Mouse (Mus musculus) retina, embryonic 14.5 days (tissue): Measurements from ENCODE around the gene Tmem164.

ENCODE experiments used
- DNase-seq: peaks from one replicate; pipeline ENCODE4 v3.0.0-alpha.2; 2015; ENCODE audit warnings: low spot score

The Tmem164 gene

DNA sequence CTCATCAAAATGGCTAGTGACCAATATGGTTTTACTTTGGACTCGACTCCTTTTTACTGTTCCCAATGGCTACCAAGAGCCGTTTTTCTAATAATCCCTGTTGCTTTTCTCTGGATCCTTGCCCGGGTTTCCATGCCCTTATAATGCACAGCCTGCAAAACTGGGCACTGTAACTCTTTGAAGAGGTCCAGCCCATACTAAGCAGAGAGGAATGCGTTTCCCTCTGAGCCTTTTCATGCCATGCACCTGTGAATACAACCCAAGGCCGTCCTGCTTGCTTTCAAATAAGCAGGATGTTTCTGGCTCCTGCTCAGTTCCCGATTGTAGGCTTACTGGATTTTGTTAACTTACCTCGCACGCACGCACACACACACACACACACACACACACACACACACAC, 7.3 kb downstream of the Tmem164 start:
- no peak for DNase-seq

DNA sequence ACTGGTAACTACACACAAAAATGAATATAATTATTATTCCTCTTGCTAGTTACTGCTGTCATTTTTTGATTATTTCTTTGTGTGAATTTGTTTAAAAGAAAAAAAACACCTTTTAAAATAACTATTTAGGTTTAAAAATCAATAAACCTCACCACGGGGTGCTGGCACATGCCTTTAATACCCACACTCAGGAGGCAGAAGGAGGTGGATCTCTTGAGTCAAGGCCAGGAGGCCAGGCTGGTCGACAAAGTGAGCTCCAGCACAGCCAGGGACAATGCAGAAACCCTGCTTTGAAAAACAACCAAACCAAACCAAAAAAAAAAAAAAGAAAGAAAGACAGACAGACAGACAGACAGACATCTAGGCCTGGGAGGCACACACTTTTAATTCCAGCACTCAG, 12.1 kb downstream of the Tmem164 start:
- no peak for DNase-seq

DNA sequence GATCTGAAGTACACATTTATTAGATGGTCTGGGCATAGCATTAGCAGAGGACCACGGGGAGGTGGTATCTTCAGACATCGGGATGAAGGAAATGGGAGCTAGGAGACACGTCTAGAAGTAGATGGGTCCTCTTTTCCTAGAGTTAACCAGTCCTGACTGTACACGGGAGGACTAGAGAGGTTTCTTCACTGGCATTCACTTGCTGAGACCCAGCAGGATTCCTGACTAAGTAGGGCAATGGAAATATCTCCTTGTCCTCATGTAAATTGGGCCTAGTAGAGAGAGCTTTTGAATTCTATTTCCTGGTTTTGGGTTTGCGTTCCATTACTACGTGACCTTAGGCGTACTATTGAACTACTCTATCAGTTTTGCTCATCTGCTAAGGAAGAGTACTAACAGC, 13.1 kb downstream of the Tmem164 start:
- no peak for DNase-seq

GRCm38 (mm10) chrX:142694856-142695255, 13.7 kb downstream of the Tmem164 start:
- no peak for DNase-seq

GRCm38 (mm10) chrX:142696789-142697188, 15.6 kb downstream of the Tmem164 start:
- DNase-seq, result no peak

DNA sequence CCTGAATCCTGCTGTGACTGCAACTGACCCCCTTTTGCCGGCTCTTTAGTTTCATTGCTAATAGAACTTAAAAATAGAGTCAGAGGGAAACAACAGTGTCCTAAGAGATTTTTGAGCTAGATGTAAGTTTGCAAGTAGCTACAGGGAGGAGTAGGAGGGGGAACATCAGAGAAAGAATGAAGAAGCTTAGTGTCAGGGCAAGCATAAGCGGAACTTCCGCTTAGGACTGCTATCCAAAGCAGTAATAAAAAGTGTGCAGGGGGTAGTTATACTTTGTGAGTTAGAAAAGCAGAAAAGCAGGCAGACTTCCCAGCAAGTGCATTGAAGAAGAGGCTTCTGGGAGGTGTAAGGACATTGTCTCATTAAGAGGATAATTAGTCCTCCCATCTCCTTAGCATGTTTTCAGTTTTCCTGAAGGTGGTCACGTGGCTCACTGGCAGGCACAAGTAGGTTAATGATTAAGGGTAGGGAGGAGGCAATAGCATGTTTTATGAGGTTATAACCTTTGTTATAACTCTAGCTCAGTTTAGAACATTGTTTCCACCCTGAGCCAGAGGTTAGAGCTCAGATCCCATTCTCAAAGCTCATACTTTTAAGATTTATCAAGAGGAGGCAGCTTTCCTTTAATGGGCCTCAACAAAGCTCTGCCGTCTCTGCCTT, 16.5 kb downstream of the Tmem164 start:
- no peak for DNase-seq

DNA sequence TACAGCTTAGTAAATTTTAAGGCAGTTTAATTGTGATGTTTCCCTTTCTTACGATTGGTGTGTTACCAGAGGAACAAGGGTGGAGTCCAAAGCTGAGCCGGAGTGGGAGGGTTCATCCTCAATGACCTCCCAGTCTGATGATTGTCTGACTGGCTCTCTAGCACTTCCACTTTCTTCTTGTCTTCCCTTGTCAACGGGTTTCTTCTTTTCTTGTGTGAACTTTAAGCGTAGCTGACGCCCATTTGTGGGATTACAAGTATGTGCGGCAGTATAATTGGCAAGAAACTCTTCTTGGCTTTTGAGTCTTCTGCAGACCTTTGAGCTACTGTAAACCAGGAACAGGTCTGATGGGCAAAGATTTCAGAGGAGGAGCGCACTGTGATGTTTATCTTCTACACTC, 17.0 kb downstream of the Tmem164 start:
- no peak for DNase-seq

GRCm38 (mm10) chrX:142702094-142702493, 20.9 kb downstream of the Tmem164 start:
- no peak for DNase-seq

GRCm38 (mm10) chrX:142702566-142702965, 21.4 kb downstream of the Tmem164 start:
- no peak for DNase-seq

GRCm38 (mm10) chrX:142703953-142704352, 22.7 kb downstream of the Tmem164 start:
- DNase-seq, result no peak

- no peak for DNase-seq
Measured at GRCm38 (mm10) chrX:142708257-142708656, 27.1 kb downstream of the Tmem164 start.

- DNase-seq, result no peak
Measured at GRCm38 (mm10) chrX:142716014-142716413, 34.8 kb downstream of the Tmem164 start.

DNA sequence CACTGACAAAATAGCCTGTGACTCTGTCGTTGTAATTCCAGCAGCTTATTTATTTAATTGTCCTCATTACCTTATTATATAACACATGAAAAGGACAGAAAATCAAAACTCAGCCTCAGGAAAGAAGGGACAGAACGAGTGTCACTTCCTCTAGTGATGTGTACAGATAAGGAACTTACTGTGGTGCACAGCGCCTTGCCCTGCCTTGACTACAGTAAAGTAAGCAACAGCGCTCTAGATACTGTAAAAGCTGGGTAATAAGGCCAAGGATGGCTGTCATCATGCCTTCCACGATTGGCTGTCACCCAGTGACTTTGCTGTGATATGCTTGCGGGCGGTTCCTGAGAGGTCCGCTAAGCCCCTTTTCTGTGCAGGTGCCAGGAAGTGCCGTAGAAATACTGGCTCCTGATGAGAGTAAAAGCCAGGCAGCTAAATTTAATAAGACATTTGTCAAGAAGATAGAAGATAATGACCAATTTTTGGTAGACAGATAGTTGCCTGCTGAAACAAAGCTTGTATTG, 36.8 kb downstream of the Tmem164 start:
- no peak for DNase-seq

- no peak for DNase-seq
Measured at GRCm38 (mm10) chrX:142718759-142719158, 37.6 kb downstream of the Tmem164 start.

- no peak for DNase-seq
Measured at GRCm38 (mm10) chrX:142721897-142722296, 40.7 kb downstream of the Tmem164 start.

DNA sequence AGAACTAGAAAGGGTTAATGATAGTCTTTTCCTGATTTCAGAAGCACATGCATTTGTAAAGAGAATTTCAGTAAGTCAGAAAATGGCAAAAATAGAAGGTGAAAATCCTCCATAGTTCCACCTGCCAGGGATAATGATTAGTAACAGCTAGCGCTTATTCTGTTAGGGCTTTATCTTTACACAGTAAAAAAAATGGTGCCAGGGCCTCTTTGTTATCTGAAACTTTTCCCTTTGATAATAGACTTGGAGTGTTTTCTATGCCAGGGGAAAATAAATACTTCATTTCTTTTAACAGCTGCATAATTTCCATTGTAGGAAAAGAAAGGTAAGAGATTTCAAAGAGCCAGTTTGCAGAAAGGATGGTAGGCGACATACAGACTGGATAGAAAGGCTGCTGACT, 43.0 kb downstream of the Tmem164 start:
- no peak for DNase-seq

DNA sequence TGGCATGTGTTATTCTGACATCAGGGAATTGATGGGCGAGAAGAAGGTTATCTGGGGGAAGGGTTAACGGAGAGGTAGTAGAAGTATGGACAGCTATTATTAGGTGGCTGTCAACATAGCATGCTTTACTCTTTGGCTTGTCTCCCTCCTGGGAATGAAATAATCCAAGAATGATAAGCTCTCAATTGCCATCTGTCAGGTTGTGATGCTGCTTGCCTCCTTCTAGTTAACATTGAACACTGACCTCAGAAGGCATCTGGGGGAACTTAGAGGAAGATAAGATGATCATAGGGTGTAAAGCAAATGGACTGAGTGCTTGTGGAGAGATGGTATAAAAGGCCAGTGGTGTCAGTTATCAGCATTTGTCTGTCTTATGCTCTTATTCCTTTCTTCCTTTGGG, 44.4 kb downstream of the Tmem164 start:
- no peak for DNase-seq

- DNase-seq, result no peak
Measured at GRCm38 (mm10) chrX:142726311-142726710, 45.1 kb downstream of the Tmem164 start.

- DNase-seq, result no peak
Measured at GRCm38 (mm10) chrX:142727847-142728246, 46.6 kb downstream of the Tmem164 start.

DNA sequence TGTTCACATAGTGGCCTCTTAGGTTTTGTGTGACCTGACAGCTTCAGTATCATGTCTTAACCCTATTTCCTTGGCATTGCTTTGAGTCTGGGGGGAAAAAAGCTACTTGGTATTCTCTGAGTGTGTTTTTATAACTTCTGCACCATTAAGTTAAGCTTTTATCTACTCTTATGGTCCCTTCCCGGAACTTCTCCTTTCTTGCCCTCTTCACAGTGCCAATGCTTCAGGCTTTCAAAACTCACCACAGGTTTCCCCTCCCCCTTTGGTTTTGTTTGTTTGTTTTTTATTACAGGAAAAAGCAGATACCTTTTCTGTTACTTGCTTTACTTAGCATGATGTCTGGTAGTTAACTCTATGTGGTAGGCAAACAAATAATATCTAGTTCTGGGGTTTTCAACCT, 47.8 kb downstream of the Tmem164 start:
- DNase-seq, result no peak

DNA sequence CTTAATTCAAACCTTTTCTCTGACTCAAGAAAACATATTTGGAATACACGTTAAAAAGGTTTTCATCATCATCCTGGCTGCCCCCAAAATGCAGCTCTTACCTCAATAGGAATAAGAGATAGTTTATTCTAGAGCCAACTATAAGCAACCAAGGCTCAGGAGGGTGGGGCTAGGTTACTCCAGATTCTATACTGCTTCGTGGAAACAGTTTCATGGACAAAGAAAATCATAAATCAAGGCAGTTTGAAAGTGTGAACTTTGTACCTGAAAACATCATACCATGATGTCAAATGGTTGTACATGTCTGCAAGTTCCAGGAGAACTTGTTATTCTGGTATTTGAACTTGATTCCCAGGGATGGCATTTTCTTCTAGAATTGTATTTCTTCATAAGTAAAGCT, 48.3 kb downstream of the Tmem164 start:
- DNase-seq, result no peak

DNA sequence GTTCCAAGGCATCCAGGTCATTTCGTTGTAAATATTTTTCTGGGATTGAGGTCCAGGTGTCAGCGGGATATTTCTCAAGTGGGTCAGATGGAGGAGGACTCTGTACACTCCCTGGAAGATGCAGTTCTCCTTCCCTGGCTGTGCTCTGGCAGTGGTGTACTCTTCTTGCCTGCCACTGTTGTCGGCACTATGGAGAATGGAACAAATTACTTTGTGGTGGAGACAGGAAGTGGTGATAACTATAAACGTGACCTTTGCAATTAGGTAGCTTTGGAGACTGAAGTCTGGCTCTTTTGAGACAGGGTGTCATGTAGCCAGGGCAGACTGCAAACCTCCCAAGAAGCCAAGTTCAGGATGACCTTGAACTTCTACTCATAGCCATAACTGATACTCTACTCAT, 55.9 kb downstream of the Tmem164 start:
- DNase-seq, result no peak

DNA sequence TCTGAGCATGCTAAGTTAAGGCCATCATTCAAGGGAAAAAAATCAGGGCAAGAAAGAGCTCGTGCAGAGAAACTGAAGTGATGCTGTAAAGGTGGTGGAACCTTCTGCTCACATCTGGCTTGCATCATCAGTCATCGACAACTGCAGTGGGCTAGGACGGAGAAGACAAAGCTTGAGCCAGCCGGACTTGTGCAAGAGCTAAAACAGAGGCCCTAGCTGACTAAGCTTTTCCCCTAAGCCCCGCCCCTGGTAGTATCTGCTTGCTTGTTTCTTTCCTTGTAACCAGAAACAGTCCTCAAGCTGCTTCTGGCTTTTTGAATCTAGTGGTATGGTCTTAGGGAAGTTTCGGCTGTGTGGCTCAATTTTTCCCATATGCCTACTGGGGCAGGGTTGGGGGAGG, 56.5 kb downstream of the Tmem164 start:
- DNase-seq, result no peak

DNA sequence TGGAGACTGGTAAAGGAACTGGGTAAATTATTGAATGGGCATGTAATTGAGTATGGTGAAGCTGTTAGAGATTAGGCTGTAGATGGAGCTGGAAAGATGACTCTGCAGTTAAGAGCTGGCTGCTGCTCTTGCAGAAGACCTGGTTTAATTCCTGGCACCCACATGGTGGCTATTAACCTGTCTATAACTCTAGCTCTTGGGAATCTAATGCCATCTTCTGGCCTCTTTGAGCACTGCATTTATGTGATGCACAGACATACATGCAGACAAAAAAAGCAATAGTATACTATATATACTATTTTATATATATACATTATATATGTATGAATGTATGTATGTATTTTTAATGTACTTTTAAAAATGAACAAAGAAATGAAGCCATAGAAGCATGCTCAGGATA, 66.2 kb downstream of the Tmem164 start:
- no peak for DNase-seq
